Mouse (Mus musculus): ENCODE data around the gene Pknox2.

Gene Pknox2

GRCm38 (mm10) chr9:37140464-37141181 is 6.6 kb downstream of the Pknox2 start:
- no peak for DNase-seq (ENCODE audit: low read depth in 2 of 2, low spot score in 2 of 2)

- DNase-seq (ENCODE audit: low read depth in 2 of 2, low spot score in 2 of 2), result no peak
Observed at GRCm38 (mm10) chr9:37139514-37139913, 7.7 kb downstream of the Pknox2 start.

GRCm38 (mm10) chr9:37138883-37139282 is 8.3 kb downstream of the Pknox2 start:
- DNase-seq (ENCODE audit: low read depth in 2 of 2, low spot score in 2 of 2), result no peak

GRCm38 (mm10) chr9:37136340-37136739 is 10.9 kb downstream of the Pknox2 start:
- DNase-seq (ENCODE audit: low read depth in 2 of 2, low spot score in 2 of 2), result no peak

GRCm38 (mm10) chr9:37133495-37133894 is 13.7 kb downstream of the Pknox2 start:
- DNase-seq (ENCODE audit: low read depth in 2 of 2, low spot score in 2 of 2), result no peak

- no peak for DNase-seq (ENCODE audit: low read depth in 2 of 2, low spot score in 2 of 2)
Observed at GRCm38 (mm10) chr9:37129046-37129445, 18.2 kb downstream of the Pknox2 start.

- DNase-seq (ENCODE audit: low read depth in 2 of 2, low spot score in 2 of 2), result no peak
Observed at GRCm38 (mm10) chr9:37126197-37126596, 21.0 kb downstream of the Pknox2 start.

GRCm38 (mm10) chr9:37124696-37125480 is 22.3 kb downstream of the Pknox2 start:
- no peak for DNase-seq (ENCODE audit: low read depth in 2 of 2, low spot score in 2 of 2)

GRCm38 (mm10) chr9:37123384-37123783 is 23.8 kb downstream of the Pknox2 start:
- DNase-seq (ENCODE audit: low read depth in 2 of 2, low spot score in 2 of 2), result no peak

GRCm38 (mm10) chr9:37122971-37123370 is 24.2 kb downstream of the Pknox2 start:
- DNase-seq (ENCODE audit: low read depth in 2 of 2, low spot score in 2 of 2), result no peak

- DNase-seq (ENCODE audit: low read depth in 2 of 2, low spot score in 2 of 2), result no peak
Observed at GRCm38 (mm10) chr9:37122381-37122780, 24.8 kb downstream of the Pknox2 start.

- no peak for DNase-seq (ENCODE audit: low read depth in 2 of 2, low spot score in 2 of 2)
Observed at GRCm38 (mm10) chr9:37121761-37122331, 25.4 kb downstream of the Pknox2 start.

- DNase-seq (ENCODE audit: low read depth in 2 of 2, low spot score in 2 of 2), result no peak
Observed at GRCm38 (mm10) chr9:37120801-37121200, 26.4 kb downstream of the Pknox2 start.

GRCm38 (mm10) chr9:37117529-37117928 is 29.7 kb downstream of the Pknox2 start:
- no peak for DNase-seq (ENCODE audit: low read depth in 2 of 2, low spot score in 2 of 2)

GRCm38 (mm10) chr9:37116632-37117413 is 30.4 kb downstream of the Pknox2 start:
- DNase-seq (ENCODE audit: low read depth in 2 of 2, low spot score in 2 of 2), result no peak

GRCm38 (mm10) chr9:37115820-37116219 is 31.4 kb downstream of the Pknox2 start:
- DNase-seq (ENCODE audit: low read depth in 2 of 2, low spot score in 2 of 2), result no peak

- DNase-seq (ENCODE audit: low read depth in 2 of 2, low spot score in 2 of 2), result no peak
Observed at GRCm38 (mm10) chr9:37114286-37115267, 32.6 kb downstream of the Pknox2 start.

- no peak for DNase-seq (ENCODE audit: low read depth in 2 of 2, low spot score in 2 of 2)
Observed at GRCm38 (mm10) chr9:37107546-37107945, 39.7 kb downstream of the Pknox2 start.

GRCm38 (mm10) chr9:37106808-37107207 is 40.4 kb downstream of the Pknox2 start:
- no peak for DNase-seq (ENCODE audit: low read depth in 2 of 2, low spot score in 2 of 2)

GRCm38 (mm10) chr9:37104249-37104648 is 43.0 kb downstream of the Pknox2 start:
- no peak for DNase-seq (ENCODE audit: low read depth in 2 of 2, low spot score in 2 of 2)

Data from CD8-positive naive resting alpha-beta T cell, adult 2 months (primary cell).